Mouse (Mus musculus) heart, postnatal 25 days (tissue): ENCODE results near the gene Nrp1. TPM values are rescaled to one million over a fixed set of nuclear protein-coding genes. Genes with fewer than 3 reads are reported as not detected.

Source experiments
- DNase-seq: peaks from one replicate; pipeline ENCODE4 v3.0.0; 2022; ENCODE audit warnings: low spot score
- intact Hi-C: fragments of 180-260 bp; cut with DNase I; formaldehyde crosslinking; loops from one replicate; pipeline ENCODE4 v1.15.1; 2025
- total RNA-seq, 2 experiments: library from RNA; stranded (reverse); gene quantifications; 2 replicates each; pipeline ENCODE4 v1.2.3; 2021

Nrp1 gene
- total RNA-seq, 2 experiments from 2014 or later, result 110 to 116 TPM

GRCm38 (mm10) chr8:128415730-128416684 is 57.6 kb downstream of the Nrp1 start:
- intact Hi-C loops, result no loop called here
- DNase-seq, result no peak

- no peak for DNase-seq
- intact Hi-C loops, result no loop called here
Measured at GRCm38 (mm10) chr8:128416896-128417295, 58.5 kb downstream of the Nrp1 start.

- intact Hi-C loops, result no loop called here
- DNase-seq, result no peak
Measured at GRCm38 (mm10) chr8:128417956-128418796, 59.8 kb downstream of the Nrp1 start.

- DNase-seq, result no peak
- intact Hi-C loops, result no loop called here
Measured at GRCm38 (mm10) chr8:128419984-128420383, 61.6 kb downstream of the Nrp1 start.

- intact Hi-C loops, result no loop called here
- no peak for DNase-seq
Measured at GRCm38 (mm10) chr8:128420402-128420801, 62.0 kb downstream of the Nrp1 start.

- intact Hi-C loops, result no loop called here
- no peak for DNase-seq
Measured at GRCm38 (mm10) chr8:128423813-128424212, 65.4 kb downstream of the Nrp1 start.

GRCm38 (mm10) chr8:128424626-128425333 is 66.4 kb downstream of the Nrp1 start:
- intact Hi-C loops, result no loop called here
- DNase-seq, result no peak

GRCm38 (mm10) chr8:128427071-128427470 is 68.7 kb downstream of the Nrp1 start:
- no peak for DNase-seq
- intact Hi-C loops, result no loop called here

GRCm38 (mm10) chr8:128428971-128429370 is 70.6 kb downstream of the Nrp1 start:
- intact Hi-C loops, result no loop called here
- DNase-seq, result no peak

- intact Hi-C loops, result no loop called here
- DNase-seq, result no peak
Measured at GRCm38 (mm10) chr8:128431082-128431481, 72.7 kb downstream of the Nrp1 start.

GRCm38 (mm10) chr8:128435749-128436148 is 77.3 kb downstream of the Nrp1 start:
- DNase-seq, result no peak
- intact Hi-C loops, result loop anchor here (2.0 to 5.0 kb wide), 5 partner anchors 43 to 127 kb away; no protein-coding TSS in a partner anchor

- intact Hi-C loops, result loop anchor here (1.0 to 5.0 kb wide), 6 partner anchors 13 to 125 kb away; no protein-coding TSS in a partner anchor
- DNase-seq, result no peak
Measured at GRCm38 (mm10) chr8:128437156-128437825, 78.9 kb downstream of the Nrp1 start.

- intact Hi-C loops, result no loop called here
- no peak for DNase-seq
Measured at GRCm38 (mm10) chr8:128441407-128441806, 83.0 kb downstream of the Nrp1 start.

- intact Hi-C loops, result no loop called here
- no peak for DNase-seq
Measured at GRCm38 (mm10) chr8:128445596-128445995, 87.2 kb downstream of the Nrp1 start.

GRCm38 (mm10) chr8:128446636-128447035 is 88.2 kb downstream of the Nrp1 start:
- intact Hi-C loops, result no loop called here
- no peak for DNase-seq

- intact Hi-C loops, result no loop called here
- DNase-seq, result no peak
Measured at GRCm38 (mm10) chr8:128447320-128447719, 88.9 kb downstream of the Nrp1 start.

GRCm38 (mm10) chr8:128450390-128451032 is 92.1 kb downstream of the Nrp1 start:
- no peak for DNase-seq
- intact Hi-C loops, result loop anchor here (1.0 to 5.0 kb wide), 2 partner anchors 13 to 37 kb away; no protein-coding TSS in a partner anchor

GRCm38 (mm10) chr8:128451121-128451520 is 92.7 kb downstream of the Nrp1 start:
- DNase-seq, result no peak
- intact Hi-C loops, result loop anchor here (5.0 kb wide), 1 partner anchor 36 kb away; no protein-coding TSS in a partner anchor

GRCm38 (mm10) chr8:128453471-128453870 is 95.1 kb downstream of the Nrp1 start:
- intact Hi-C loops, result loop anchor here (5.0 kb wide), 1 partner anchor 34 kb away; no protein-coding TSS in a partner anchor
- DNase-seq, result no peak
